Mouse (Mus musculus) urinary bladder, postnatal 14 days (tissue): Measurements from ENCODE around the gene Cabp1.

Source experiments
- DNase-seq: peaks from one replicate; pipeline ENCODE4 v3.0.0; 2021; ENCODE audit warnings: low spot score

Cabp1 gene

DNA sequence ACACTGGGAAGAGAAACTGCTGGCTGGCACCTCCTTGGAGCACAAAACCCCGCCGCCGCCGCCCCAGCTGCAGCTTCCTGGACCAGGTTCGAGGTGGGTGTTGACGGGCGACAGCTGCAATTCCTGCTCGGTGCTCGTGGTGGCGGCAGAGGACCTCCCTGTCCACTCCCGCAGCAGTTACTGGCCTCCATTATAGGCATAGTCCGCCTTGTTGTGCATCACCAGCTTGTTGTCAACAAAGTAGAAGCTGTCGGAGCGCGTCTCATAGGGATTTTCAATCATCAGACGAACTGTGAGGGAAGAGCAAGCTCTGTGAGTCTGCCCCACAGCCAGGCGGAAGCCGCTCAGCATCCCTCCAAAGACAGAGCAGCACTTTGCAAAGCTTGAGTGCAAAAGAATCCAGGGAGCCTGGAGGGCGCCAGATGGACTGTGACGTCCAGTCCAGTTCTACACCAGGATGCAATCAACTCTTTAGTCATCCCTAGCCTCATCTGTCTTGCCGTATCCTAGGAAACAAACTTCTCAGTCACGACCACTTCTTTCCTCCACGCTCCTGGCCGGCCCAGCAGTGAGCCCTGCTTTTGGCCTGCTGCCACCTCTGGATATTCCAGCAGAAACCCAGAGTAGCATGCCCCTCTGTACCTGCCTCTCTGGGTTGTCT, 68.8 kb downstream of the Cabp1 start:
- peak; percentile 86 for DNase-seq

DNA sequence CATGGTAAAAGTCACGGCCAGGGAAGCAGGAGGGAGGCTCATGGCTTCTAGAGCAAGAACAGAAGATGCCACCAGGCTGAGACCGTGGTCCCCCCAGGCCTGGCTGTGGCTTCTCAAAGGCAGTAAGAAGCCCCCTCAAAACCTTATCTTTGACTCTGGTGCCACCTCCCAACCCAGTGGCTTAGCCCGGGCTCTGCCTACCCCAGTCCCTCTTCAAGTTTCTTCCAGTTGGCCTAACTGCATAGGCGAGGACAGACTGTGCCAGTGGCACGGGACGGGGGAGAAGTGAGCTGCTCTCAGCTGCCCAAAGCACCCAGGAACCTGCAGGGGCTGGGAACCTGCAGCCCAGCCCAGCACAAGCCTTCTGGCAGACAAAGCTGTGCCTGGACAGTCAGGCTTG, 69.5 kb downstream of the Cabp1 start:
- no peak for DNase-seq

DNA sequence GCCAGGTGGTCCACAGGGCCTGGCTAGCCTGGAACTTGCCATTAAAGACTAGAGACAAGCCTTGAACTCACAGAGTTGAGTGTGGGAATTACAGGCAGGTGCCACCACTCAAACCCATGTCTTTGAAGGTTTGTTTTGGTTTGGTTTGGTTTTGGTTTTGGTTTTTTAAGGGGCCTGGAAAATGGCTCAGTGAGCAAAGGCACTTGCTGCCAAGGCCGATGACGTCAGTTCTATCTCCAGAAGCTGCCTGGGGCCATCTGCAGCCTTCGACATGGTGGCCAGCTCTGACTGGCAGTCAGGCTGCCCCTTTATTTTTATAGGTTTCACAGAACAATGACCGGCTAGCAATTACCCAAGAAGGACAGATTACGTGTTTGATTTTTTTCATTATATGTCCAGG, 73.2 kb downstream of the Cabp1 start:
- no peak for DNase-seq

DNA sequence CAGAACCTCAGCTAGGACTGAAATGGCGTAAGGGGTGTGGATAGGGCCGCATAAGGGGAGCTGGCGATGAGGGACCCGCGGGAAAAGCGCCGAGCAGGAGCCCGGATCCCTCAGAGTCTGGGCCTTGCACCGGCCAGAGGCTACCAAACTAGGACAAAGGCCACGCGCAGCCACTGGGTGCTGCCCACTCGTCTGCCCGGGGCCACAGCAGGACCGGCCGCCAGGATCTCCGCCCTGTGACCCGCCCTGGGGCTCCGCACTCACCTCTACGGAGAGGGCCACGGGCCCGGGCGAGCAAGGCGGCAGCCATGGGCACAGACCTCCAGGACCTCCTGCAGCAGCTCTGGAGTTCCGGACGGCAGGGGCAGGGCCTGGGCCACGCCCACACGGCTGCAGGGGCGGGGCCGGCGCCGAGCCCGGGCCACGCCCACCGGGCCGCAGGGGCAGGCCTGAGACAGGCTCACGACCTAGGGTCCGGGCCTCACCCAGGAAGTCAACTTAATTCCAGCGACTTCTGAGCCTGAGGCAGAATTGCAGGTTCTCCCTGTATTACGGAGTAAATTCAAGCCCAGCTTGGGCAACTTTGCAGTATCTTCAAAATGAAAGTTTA, 75.1 kb downstream of the Cabp1 start, which contains the start of gene Acads:
TSS of gene Acads (minus strand) at position 386 of the 610 bp plus-strand sequence.
- DNase-seq: peak; percentile 83
